Mouse (Mus musculus) central nervous system, embryonic 11.5 days (tissue): Measurements from ENCODE around the gene Olfr694. TPM values are rescaled to one million over a fixed set of nuclear protein-coding genes. Genes with fewer than 3 reads are reported as not detected.

Source experiments
- polyA plus RNA-seq: library from polyadenylated mRNA; depleted of rRNA; stranded (reverse); fragments of >200 nt; gene quantifications from 2 replicates; pipeline ENCODE4 v1.2.3, GENCODE M21; 2012; rRNA removed

Olfr694 gene
- polyA plus RNA-seq: not detected in 2 replicates

DNA sequence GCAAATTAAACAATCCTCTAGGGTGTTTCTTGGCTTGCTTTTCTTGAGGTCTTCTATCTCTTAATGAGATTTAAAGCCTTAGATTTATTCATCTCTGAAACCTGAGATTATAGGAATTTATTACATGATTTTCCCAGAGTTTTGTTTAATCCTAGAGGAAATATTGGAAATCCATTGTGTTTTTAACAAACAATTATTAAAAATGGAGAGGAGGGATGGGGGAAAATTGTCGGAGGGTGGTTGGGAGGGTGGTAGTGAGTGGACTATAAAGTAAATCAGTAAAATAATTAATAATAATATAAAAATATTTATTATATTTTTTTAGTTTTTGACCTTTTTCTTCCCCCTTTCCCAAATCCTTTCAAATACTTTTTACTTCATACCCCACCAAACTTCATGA lies at the start of gene Olfr694:
Gene Olfr694 (minus strand): TSS at position 101 of the 400 bp plus-strand sequence.

DNA sequence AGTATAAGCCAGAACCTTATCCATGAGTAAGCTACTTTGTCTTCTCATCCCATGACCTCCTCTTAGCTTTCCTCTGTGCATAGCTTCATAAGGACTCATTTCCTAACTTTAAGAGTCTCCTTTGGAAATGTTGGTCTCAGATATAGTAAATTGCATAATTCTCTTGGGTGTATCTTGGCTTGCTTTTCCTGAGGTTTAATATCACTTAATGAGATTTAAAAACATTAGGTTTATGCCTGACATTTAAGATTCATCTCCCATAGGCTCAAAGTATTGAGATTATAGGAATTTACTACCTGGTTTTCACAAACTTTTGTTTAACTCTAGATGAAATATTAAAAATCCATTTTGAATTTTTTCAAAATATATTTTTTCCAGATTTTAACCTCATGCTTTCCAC lies 24.7 kb upstream of the Olfr694 start, which contains the start of gene Olfr695:
Gene Olfr695 (minus strand): TSS at position 101 of the 400 bp plus-strand sequence.

DNA sequence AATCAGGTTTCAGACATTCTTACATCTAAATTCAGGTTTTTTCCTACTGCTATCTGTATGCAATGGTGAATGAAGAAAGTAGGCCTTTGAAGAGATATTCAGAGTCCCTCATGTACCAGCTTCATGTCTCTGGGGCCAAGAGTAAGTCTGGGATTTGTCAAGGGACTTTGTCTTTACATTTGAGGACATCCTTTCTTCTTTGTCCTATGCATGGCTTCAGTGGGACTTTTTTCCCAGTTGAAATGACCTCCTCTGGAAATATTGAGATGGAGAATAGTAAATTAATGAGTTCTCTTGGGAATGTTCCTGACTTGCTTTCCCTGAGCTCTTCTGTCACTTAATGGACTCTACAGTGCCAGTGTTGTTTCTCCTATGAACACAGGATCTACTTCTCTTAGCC lies 11.1 kb downstream of the Olfr694 start, which contains the start of gene Olfr693:
Gene Olfr693 (minus strand): TSS at position 101 of the 400 bp plus-strand sequence.

Other genes with a start within 250 kb of the Olfr694 start
- not detected in 2 replicates for gene Olfr693, start 11.2 kb downstream of the Olfr694 start, polyA plus RNA-seq
- gene Olfr695, start 24.6 kb upstream of the Olfr694 start, polyA plus RNA-seq: not detected in 2 replicates
- gene Olfr697, start 50.6 kb upstream of the Olfr694 start, polyA plus RNA-seq: not detected in 2 replicates
- gene Olfr698, start 63.6 kb upstream of the Olfr694 start, polyA plus RNA-seq: not detected in 2 replicates
- not detected in 2 replicates for gene Olfr699, start 101.4 kb upstream of the Olfr694 start, polyA plus RNA-seq
- not detected in 2 replicates for gene Olfr700, start 117.0 kb upstream of the Olfr694 start, polyA plus RNA-seq
- gene Olfr701, start 122.3 kb upstream of the Olfr694 start, polyA plus RNA-seq: not detected in 2 replicates
- not detected in 2 replicates for gene Olfr702, start 142.1 kb upstream of the Olfr694 start, polyA plus RNA-seq
- gene Olfr703, start 151.5 kb upstream of the Olfr694 start, polyA plus RNA-seq: not detected in 2 replicates
- gene Olfr704, start 171.4 kb upstream of the Olfr694 start, polyA plus RNA-seq: not detected in 2 replicates
- gene Olfr705, start 185.1 kb upstream of the Olfr694 start, polyA plus RNA-seq: not detected in 2 replicates
- not detected in 2 replicates for gene Olfr706, start 196.3 kb upstream of the Olfr694 start, polyA plus RNA-seq
- not detected in 2 replicates for gene Olfr707, start 209.4 kb upstream of the Olfr694 start, polyA plus RNA-seq
- gene Olfr1532-ps1, start 216.2 kb upstream of the Olfr694 start, polyA plus RNA-seq: not detected in 2 replicates
- not detected in 2 replicates for gene Olfr709-ps1, start 240.4 kb upstream of the Olfr694 start, polyA plus RNA-seq